Mouse (Mus musculus) forebrain, embryonic 13.5 days (tissue): ENCODE measurements around the gene Nanog. TPM values are rescaled to one million over a fixed set of nuclear protein-coding genes. Genes with fewer than 3 reads are reported as not detected.
A peak's percentile ranks its signal among the peaks of the same experiment; 100 is the strongest.

Source experiments
- ATAC-seq: fragments of 200-750 bp; cut with Nextera tagmentation; 2 replicates; pipeline ENCODE4 v1.8.0; 2017
- H3K27ac ChIP-seq: fragments of 300-500 bp; sonication (generic); 2 replicates; pipeline ENCODE4 v1.5.1; 2015; ENCODE audit warnings: inconsistent platforms, mild to moderate bottlenecking, moderate library complexity
- H3K27me3 ChIP-seq: fragments of 300-500 bp; sonication (generic); 2 replicates; pipeline ENCODE4 v1.6.1; 2015; ENCODE audit warnings: mild to moderate bottlenecking, inconsistent platforms
- H3K36me3 ChIP-seq: fragments of 300-500 bp; sonication (generic); 2 replicates; pipeline ENCODE4 v1.6.1; 2015; ENCODE audit warnings: mild to moderate bottlenecking, inconsistent platforms; ENCODE audit not compliant: poor library complexity, severe bottlenecking
- H3K4me1 ChIP-seq: fragments of 300-500 bp; sonication (generic); 2 replicates; pipeline ENCODE4 v1.6.1; 2015; ENCODE audit warnings: inconsistent platforms
- H3K4me2 ChIP-seq: fragments of 300-500 bp; sonication (generic); 2 replicates; pipeline ENCODE4 v1.6.1; 2015; ENCODE audit warnings: inconsistent platforms, mild to moderate bottlenecking, moderate library complexity
- H3K4me3 ChIP-seq: fragments of 300-500 bp; sonication (generic); 2 replicates; pipeline ENCODE4 v1.5.1; 2015; ENCODE audit warnings: mild to moderate bottlenecking, inconsistent platforms
- H3K9ac ChIP-seq: fragments of 300-500 bp; sonication (generic); 2 replicates; pipeline ENCODE4 v1.6.1; 2015; ENCODE audit warnings: mild to moderate bottlenecking, inconsistent platforms
- H3K9me3 ChIP-seq: fragments of 300-500 bp; sonication (generic); replicated peaks from 2 replicates; pipeline ENCODE4 v1.6.1; 2016; ENCODE audit warnings: inconsistent platforms
- WGBS: fragments of 180-500 bp; shearing (Covaris S2); methylation state at CpG from one replicate; pipeline ENCODE4 v1.1.7; 2015; 5-methylcytosine and 5-hydroxymethylcytosine counted together
- polyA plus RNA-seq: library from polyadenylated mRNA; unstranded; fragments of >200 nt; fragmentation: Nextera tagmentation; extraction: Ambion mirVana; gene quantifications from 2 replicates; pipeline ENCODE4 v1.2.1, GENCODE M21; 2015

Nanog gene
- 0.18 and 0.23 TPM in 2 replicates for polyA plus RNA-seq

DNA sequence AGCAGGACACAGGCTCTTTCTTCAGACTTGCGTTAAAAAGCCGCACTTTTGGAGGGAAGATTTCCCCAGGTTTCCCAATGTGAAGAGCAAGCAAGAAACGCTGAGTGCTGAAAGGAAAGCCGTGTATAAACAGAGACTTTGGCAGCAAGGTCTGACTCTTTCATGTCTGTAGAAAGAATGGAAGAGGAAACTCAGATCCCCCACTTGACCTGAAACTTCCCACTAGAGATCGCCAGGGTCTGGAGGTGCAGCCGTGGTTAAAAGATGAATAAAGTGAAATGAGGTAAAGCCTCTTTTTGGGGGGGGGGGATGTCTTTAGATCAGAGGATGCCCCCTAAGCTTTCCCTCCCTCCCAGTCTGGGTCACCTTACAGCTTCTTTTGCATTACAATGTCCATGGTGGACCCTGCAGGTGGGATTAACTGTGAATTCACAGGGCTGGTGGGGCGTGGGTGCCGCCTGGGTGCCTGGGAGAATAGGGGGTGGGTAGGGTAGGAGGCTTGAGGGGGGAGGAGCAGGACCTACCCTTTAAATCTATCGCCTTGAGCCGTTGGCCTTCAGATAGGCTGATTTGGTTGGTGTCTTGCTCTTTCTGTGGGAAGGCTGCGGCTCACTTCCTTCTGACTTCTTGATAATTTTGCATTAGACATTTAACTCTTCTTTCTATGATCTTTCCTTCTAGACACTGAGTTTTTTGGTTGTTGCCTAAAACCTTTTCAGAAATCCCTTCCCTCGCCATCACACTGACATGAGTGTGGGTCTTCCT lies at the start of gene Nanog:
Nanog (plus strand) TSS at position 454 of the 765 bp plus-strand sequence.
- Histone ChIP-seq H3K27me3 (0 out of 2 replicates have a peak, but pooled peaks cover 4% of the 10 kb centered on the region), H3K4me2 (no peak within 1 kb of the TSS), H3K4me3 (no peak within 1 kb of the TSS), H3K4me1 (peaks cover 7% of the 10 kb centered on the region), H3K9ac (no peak within 1 kb of the TSS), H3K36me3 (no peaks in the 10 kb centered on the region), H3K27ac (no peak within 1 kb of the TSS), H3K9me3 (no peaks in the 10 kb centered on the region)
- WGBS: 24% methylated on average over 12 of the region's 12 CpGs
- ATAC-seq: no peak

DNA sequence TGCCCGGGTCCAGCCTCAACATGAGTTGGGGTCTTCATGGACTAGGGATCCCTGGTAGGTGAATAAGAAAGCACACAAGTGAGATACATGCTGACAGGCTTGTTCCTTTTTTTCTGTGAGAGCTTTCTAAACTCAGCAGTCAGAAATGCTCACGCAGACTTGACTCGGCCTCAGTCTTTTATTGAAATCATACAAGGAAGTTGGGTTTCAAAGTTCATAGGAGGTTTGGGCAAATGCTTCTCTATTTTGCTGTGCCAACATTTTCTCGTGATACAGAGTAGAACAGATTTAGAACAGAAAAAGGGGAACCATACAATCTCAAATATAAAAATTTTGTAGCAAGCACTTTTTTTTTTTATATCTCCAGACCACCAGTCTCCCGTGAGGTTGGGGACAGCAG lies 49.7 kb upstream of the Nanog start:
- 90% methylated on average over 5 of the region's 5 CpGs for WGBS

DNA sequence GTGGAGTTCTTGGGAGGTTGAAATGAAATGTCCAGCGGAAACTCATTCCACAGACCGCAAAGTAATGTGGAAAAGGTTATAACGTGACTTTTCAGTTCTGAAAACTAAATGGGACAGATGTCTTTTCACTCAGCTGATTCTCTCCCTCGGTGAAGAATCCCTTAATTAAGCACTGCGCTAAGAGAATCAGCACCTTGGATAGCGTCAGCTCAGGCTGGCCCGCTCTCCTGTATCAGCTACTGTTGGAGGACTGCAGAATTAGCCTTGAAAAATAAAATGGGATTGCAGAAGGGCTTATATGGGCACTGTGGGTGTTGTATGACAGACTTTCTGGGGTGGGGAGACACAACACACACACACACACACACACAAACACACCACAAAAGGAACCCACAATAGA lies 47.7 kb upstream of the Nanog start:
- H3K27ac ChIP-seq: no peak overlapping the region
- no peak overlapping the region for H3K4me2 ChIP-seq
- no peaks in the 10 kb centered on the region for H3K36me3 ChIP-seq
- H3K9me3 ChIP-seq: no peaks in the 10 kb centered on the region
- peaks cover 8% of the 10 kb centered on the region for H3K4me1 ChIP-seq
- H3K27me3 ChIP-seq: peaks cover 18% of the 10 kb centered on the region
- WGBS: 18% methylated on average over 7 of the region's 7 CpGs
- no peak overlapping the region for H3K9ac ChIP-seq
- no peak for ATAC-seq
- no peak overlapping the region for H3K4me3 ChIP-seq

More for the DNA sequence above, 49.7 kb upstream of the Nanog start:
- no peak overlapping the region for H3K27ac ChIP-seq
- no peak overlapping the region for H3K9ac ChIP-seq
- H3K4me1 ChIP-seq: 0 out of 2 replicates have a peak, but pooled peaks cover under 1% of the 10 kb centered on the region
- peaks cover 8% of the 10 kb centered on the region; the same call in 1 of the 2 replicates for H3K27me3 ChIP-seq
- H3K4me3 ChIP-seq: no peak overlapping the region
- no peaks in the 10 kb centered on the region for H3K9me3 ChIP-seq
- H3K36me3 ChIP-seq: no peaks in the 10 kb centered on the region
- no peak for ATAC-seq
- no peak overlapping the region for H3K4me2 ChIP-seq

DNA sequence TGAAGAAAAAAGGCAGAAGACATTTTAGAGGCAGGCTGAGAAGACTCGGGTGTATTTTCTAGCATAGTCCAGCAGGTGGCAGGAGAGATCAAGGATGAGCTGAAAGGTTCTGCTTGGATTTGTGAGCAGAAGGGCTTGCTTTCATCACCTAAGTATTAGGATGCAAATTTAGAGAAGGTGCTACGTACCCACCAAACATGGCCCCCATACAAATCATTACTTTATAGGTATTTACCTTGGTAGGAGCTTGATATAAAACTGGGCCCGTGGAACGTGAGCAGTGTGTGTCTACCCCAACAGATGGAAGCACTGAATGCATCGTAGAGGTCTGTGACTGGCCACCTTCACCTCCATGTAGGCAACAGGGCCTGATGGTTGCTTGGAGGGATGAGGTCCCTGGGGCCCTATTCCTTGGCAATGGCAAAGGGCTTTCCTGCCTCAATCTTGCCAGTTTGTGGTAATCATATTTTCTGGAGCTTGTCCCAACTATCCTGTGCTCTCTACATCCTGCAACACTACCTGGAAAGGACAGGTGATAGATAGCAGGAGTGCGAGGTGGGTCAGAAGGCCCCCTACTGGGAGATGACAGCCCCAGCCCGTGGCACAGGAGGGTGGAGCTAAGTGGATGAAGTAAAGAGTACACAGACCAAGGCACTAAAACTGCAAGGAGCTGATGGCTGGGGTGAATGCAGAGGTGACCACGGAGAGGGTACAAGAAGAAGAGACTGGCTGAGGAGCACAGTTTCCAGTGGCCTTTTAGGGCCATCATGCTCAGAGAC lies 46.5 kb upstream of the Nanog start:
- H3K4me1 ChIP-seq: peaks cover 8% of the 10 kb centered on the region
- ATAC-seq: peak; percentile 68
- peaks cover 19% of the 10 kb centered on the region for H3K27me3 ChIP-seq
- WGBS: 41% methylated on average over 8 of the region's 8 CpGs
- no peak overlapping the region for H3K4me2 ChIP-seq
- H3K36me3 ChIP-seq: no peaks in the 10 kb centered on the region
- H3K9me3 ChIP-seq: no peaks in the 10 kb centered on the region
- H3K4me3 ChIP-seq: no peak overlapping the region
- H3K9ac ChIP-seq: no peak overlapping the region
- no peak overlapping the region for H3K27ac ChIP-seq

DNA sequence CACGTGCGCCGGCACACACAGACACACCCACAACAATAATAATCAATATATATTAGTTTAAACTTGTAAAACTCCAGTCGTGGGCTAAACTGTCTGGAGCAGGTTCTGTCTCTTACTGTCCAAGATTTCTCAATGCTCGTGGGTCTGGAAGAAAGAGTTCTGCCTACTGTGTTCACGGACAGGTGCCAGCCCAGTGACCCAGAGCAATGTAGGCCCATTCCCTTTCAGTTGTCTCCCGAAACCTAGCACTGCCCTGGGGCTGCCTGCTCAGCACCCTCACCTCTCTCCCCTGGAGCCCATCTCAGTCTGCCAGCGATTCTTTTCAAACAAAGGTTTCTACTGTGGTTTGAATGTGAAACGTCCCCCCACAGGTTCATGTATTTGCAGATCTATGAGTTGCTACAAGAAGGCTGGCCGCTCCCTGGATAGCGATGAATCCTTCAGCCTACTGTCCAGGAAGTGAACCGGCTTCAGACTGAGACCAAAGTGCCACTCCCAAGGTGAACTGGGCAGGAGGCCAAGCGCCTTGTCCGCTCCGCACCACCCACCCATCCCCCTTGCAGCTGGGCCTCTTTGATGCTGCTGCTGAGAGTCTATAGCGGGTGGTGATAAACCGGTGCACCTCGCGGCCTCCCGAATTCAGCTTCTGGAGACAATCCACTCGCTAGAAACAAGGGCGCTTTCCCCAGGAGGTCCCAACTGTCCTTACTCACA lies 44.6 kb upstream of the Nanog start:
- no peak overlapping the region for H3K27ac ChIP-seq
- H3K9me3 ChIP-seq: no peaks in the 10 kb centered on the region
- peaks cover 8% of the 10 kb centered on the region for H3K4me1 ChIP-seq
- peaks cover 19% of the 10 kb centered on the region for H3K27me3 ChIP-seq
- 34% methylated on average over 22 of the region's 22 CpGs for WGBS
- ATAC-seq: no peak
- H3K36me3 ChIP-seq: no peaks in the 10 kb centered on the region
- no peak overlapping the region for H3K4me2 ChIP-seq
- H3K9ac ChIP-seq: no peak overlapping the region
- H3K4me3 ChIP-seq: no peak overlapping the region

DNA sequence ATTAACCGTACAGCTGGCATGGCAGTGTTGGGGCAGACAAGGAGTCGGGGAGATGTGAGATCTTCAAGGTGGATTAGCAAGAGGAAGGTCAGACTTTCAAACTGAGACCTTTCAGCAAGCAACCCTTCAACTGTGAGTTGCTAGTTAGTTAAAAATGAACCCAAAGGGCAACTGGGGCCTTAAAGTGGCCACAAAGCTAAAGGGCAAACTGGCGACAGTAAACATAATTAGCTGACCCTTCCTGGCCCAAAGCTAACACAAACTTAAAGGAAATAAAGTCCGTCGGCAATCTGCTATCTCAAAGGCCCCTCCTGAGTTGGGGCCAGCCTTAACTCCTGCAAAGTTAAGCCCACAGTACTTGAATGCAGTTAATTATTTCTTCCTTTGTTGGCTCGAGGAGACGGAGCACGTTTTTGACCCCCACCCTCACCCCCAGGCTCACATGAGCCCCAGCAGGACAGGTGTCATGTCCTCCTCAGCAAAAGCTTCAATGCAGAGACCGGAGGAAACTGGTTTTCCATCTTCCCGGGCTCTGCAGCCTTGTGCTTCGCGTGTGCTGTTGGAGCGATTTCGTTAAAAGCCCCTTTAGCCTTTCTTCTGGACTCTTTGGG lies 43.6 kb upstream of the Nanog start:
- no peak overlapping the region for H3K4me3 ChIP-seq
- peaks cover 19% of the 10 kb centered on the region for H3K27me3 ChIP-seq
- H3K9me3 ChIP-seq: no peaks in the 10 kb centered on the region
- WGBS: 18% methylated on average over 14 of the region's 14 CpGs
- ATAC-seq: no peak
- no peak overlapping the region for H3K27ac ChIP-seq
- no peak overlapping the region for H3K9ac ChIP-seq
- no peak overlapping the region for H3K4me2 ChIP-seq
- no peaks in the 10 kb centered on the region for H3K36me3 ChIP-seq
- peaks cover 8% of the 10 kb centered on the region for H3K4me1 ChIP-seq

DNA sequence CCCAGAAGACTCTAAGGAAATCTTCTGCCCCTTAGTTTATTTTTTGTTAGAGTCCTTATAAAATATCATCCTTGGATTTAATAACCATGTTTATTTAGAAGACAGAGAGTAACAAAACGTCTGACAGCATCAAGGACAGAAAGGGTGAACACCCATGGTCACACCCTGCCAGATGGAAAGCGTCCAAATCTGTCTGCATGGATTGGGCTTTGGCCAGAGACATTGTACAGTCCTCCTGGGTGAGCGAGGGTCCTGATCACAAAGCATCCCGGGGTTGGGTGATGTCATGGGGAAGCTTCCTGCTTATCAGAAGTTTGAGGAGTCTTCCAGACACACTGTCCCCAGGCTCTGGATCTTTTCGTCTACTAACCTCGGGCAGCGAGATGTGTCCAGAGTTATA lies 41.4 kb upstream of the Nanog start:
- no peaks in the 10 kb centered on the region for H3K36me3 ChIP-seq
- 76% methylated on average over 7 of the region's 7 CpGs for WGBS

DNA sequence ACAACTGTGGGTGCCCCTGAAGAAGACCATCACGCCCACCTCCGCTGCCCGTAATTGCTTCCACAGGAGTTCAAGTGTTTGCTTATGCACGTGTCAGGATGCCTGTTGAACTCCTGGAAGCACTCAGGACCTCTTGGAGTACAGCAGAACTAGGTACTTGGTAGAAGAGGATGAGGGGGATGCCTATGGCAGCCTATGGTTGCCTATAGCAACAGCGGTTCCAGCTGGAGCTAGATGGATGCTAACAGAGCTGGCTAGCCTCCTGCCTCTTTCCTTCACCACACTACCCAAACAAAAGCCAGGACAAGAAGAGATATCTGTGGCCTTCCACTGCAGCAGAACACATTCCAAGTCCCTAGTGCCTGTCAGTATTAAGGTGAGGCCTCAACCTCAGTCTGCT lies 39.6 kb upstream of the Nanog start:
- H3K27me3 ChIP-seq: peaks cover 11% of the 10 kb centered on the region
- H3K9ac ChIP-seq: no peak overlapping the region
- no peaks in the 10 kb centered on the region for H3K9me3 ChIP-seq
- no peak for ATAC-seq
- no peak overlapping the region for H3K27ac ChIP-seq
- H3K36me3 ChIP-seq: no peaks in the 10 kb centered on the region
- H3K4me2 ChIP-seq: no peak overlapping the region
- peaks cover 10% of the 10 kb centered on the region for H3K4me1 ChIP-seq
- no peak overlapping the region for H3K4me3 ChIP-seq
- 79% methylated on average over 5 of the region's 5 CpGs for WGBS

More for the DNA sequence above, 41.4 kb upstream of the Nanog start:
- Histone ChIP-seq H3K4me2 (no peak overlapping the region), H3K4me3 (no peak overlapping the region), H3K9me3 (no peaks in the 10 kb centered on the region), H3K27ac (no peak overlapping the region), H3K9ac (no peak overlapping the region), H3K27me3 (peaks cover 19% of the 10 kb centered on the region), H3K4me1 (peaks cover 11% of the 10 kb centered on the region)
- no peak for ATAC-seq

DNA sequence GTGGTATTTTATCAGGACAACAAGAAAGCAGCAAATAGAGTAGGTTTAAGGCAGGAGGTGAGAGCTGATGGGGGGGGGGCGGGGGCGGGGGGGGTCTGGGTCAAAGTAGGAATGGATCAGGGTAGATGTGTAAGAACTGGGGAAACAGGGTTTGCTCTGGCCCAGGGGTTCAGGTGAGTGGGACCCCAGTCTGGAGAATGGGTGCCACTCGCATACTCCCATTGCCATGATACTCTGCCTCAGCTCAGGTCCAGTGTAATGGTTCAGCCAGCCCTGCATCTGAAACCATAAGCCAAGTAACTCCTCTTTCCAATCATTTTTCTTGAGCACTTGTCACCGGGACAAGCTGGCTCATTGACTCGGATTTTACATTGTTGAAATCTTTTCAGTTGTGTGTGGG lies 38.5 kb upstream of the Nanog start:
- Histone ChIP-seq H3K9me3 (no peaks in the 10 kb centered on the region), H3K27ac (no peak overlapping the region), H3K36me3 (no peaks in the 10 kb centered on the region), H3K27me3 (peaks cover 5% of the 10 kb centered on the region), H3K9ac (no peak overlapping the region), H3K4me2 (no peak overlapping the region), H3K4me1 (peaks cover 4% of the 10 kb centered on the region; the same call in 1 of the 2 replicates), H3K4me3 (no peak overlapping the region)
- ATAC-seq: 0 out of 2 replicates have a peak, but pooled peaks have one; percentile 3
- WGBS: 82% methylated on average over 5 of the region's 5 CpGs

DNA sequence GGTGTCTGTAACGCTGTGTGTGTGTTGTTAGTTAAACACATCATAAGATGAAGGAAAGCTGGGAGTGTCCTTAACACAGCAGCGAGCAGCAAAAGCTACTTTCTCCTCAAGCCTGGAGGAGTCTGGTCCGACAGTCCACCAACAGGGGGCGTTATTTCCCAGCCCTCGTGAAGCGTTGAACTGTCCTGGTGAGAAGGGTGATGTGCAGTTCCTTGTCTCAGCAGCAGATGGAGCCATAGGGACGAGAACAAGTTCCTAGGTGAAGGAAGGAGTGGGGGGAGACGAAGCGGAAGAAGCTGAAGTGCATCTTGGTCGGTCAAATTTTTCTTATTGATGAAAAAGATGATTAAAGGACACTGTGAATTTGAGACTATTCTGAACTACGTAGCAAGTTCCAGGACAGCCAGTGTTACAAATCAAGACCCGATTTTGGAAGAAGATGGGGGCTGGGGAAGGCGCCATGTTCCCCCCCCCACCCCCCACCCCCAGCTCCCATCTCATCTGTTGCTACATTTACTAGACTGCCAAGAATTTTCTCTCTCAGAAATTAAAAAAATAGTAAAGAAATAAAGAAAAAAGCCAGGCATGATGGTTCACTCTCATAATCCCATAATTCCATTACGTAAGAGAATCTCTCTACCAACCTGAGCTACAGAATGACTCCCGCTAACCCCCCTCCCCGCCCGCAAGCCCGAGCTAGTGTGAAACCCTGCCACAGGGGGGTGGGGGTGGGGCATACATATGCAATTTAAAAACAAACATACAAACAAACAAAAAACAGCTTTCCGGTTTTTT lies 37.7 kb upstream of the Nanog start:
- H3K36me3 ChIP-seq: no peaks in the 10 kb centered on the region
- H3K9ac ChIP-seq: peak overlapping the region; percentile 53
- H3K4me3 ChIP-seq: peak overlapping the region; percentile 44
- 4% methylated on average over 19 of the region's 19 CpGs for WGBS
- no peak overlapping the region for H3K27ac ChIP-seq
- no peaks in the 10 kb centered on the region for H3K9me3 ChIP-seq
- peak; percentile 93 for ATAC-seq
- peaks cover 4% of the 10 kb centered on the region; the same call in 1 of the 2 replicates for H3K4me1 ChIP-seq
- H3K4me2 ChIP-seq: peak overlapping the region; percentile 63
- peaks cover under 1% of the 10 kb centered on the region; the same call in 1 of the 2 replicates for H3K27me3 ChIP-seq

DNA sequence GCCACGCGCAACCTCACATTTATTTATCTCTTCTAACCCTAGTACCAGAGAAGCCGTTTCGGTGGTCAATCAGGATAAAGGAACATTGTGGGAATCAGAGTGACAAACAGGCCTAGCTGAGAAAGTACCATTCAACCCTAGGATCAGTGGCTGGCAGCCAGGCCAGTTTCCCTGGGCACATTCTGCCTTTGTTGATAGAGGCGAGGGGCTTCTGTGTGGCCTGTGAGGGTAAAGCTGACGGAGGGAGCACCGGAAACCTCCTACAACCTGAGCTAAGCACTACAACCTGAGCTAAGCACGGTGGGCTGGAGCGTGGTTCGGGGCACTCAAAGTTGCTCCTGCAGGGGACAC lies 37.1 kb upstream of the Nanog start:
- Histone ChIP-seq H3K36me3 (no peaks in the 10 kb centered on the region), H3K27me3 (no peaks in the 10 kb centered on the region), H3K27ac (peak overlapping the region; percentile 19; the same call in 1 of the 2 replicates), H3K4me2 (peak overlapping the region; percentile 63), H3K4me3 (peak overlapping the region; percentile 44), H3K4me1 (peaks cover 4% of the 10 kb centered on the region; the same call in 1 of the 2 replicates), H3K9ac (peak overlapping the region; percentile 53; the same call in 1 of the 2 replicates), H3K9me3 (no peaks in the 10 kb centered on the region)
- WGBS: 18% methylated on average over 10 of the region's 10 CpGs
- ATAC-seq: peak; percentile 28
